Mouse (Mus musculus): ENCODE data around the gene Hist1h2bm.
"Not testable (repeated sequence)": the region's sequence is repeated elsewhere in the genome, so short reads cannot be mapped to it uniquely, and the experiment has no call there.

GRCm38 (mm10) chr13:21750159-21751017 lies 28.5 kb downstream of the Hist1h2bm start, which contains the start of gene Hist1h4k:
- TF ChIP-seq CTCF (IDR thresholded peaks at IDR 0.05; ENCODE audit: low read depth, low read length): not testable (repeated sequence)
- TF ChIP-seq EP300 (IDR thresholded peaks at IDR 0.05; ENCODE audit: insufficient read depth, low read depth, low read length): peak; percentile 71
